Mouse (Mus musculus) heart, embryonic 11.5 days (tissue): ENCODE results near the gene Apba2. TPM values are rescaled to one million over a fixed set of nuclear protein-coding genes. Genes with fewer than 3 reads are reported as not detected.

ENCODE experiments used
- ATAC-seq: fragments of 200-750 bp; cut with Nextera tagmentation; replicated peaks from 2 replicates; pipeline ENCODE4 v1.8.0; 2017; ENCODE audit warnings: moderate library complexity; ENCODE audit not compliant: insufficient number of reproducible peaks, low FRiP score, low TSS enrichment
- H3K27ac ChIP-seq: fragments of 300-500 bp; sonication (generic); 2 replicates; pipeline ENCODE4 v1.5.1; 2014; ENCODE audit warnings: mild to moderate bottlenecking, low read depth, low read length
- H3K27me3 ChIP-seq: fragments of 300-500 bp; sonication (generic); 2 replicates; pipeline ENCODE4 v1.6.1; 2014; ENCODE audit warnings: mild to moderate bottlenecking, low read length, mixed read lengths; ENCODE audit not compliant: control insufficient read depth, insufficient read depth
- H3K36me3 ChIP-seq: fragments of 300-500 bp; sonication (generic); 2 replicates; pipeline ENCODE4 v1.6.1; 2014; ENCODE audit warnings: mild to moderate bottlenecking, low read length, moderate library complexity, mixed read lengths; ENCODE audit not compliant: control insufficient read depth, insufficient read depth
- H3K4me1 ChIP-seq: fragments of 300-500 bp; sonication (generic); 2 replicates; pipeline ENCODE4 v1.6.1; 2014; ENCODE audit warnings: low read length; ENCODE audit not compliant: control insufficient read depth, insufficient read depth
- H3K4me2 ChIP-seq: fragments of 300-500 bp; sonication (generic); 2 replicates; pipeline ENCODE4 v1.6.1; 2014; ENCODE audit warnings: mild to moderate bottlenecking, moderate library complexity
- H3K4me3 ChIP-seq: fragments of 300-500 bp; sonication (generic); 2 replicates; pipeline ENCODE4 v1.5.1; 2014; ENCODE audit warnings: low read depth, low read length
- H3K9ac ChIP-seq: fragments of 300-500 bp; sonication (generic); 2 replicates; pipeline ENCODE4 v1.6.1; 2014; ENCODE audit warnings: mild to moderate bottlenecking, low read depth, low read length, moderate library complexity
- H3K9me3 ChIP-seq: fragments of 300-500 bp; sonication (generic); replicated peaks from 2 replicates; pipeline ENCODE4 v1.6.1; 2016; ENCODE audit warnings: low read length; ENCODE audit not compliant: control insufficient read depth
- WGBS: fragments of 180-500 bp; shearing (Covaris S2); extraction: QIAGEN DNeasy Blood & Tissue Kit; methylation state at CpG from one replicate; pipeline ENCODE4 v1.1.7; 2014; ENCODE audit not compliant: insufficient replicate concordance; 5-methylcytosine and 5-hydroxymethylcytosine counted together
- polyA plus RNA-seq: library from polyadenylated mRNA; unstranded; fragments of >200 nt; fragmentation: Nextera tagmentation; extraction: Ambion mirVana; gene quantifications from 2 replicates; pipeline ENCODE4 v1.2.1, GENCODE M21; 2014

Apba2 gene
- polyA plus RNA-seq, 1 experiment from 2014 or later, result 1.3 TPM

GRCm38 (mm10) chr7:64588636-64589389 is 87.3 kb downstream of the Apba2 start:
- 70% methylated on average over 11 of the region's 11 CpGs for WGBS
- no peaks in the 10 kb centered on the region for H3K9me3 ChIP-seq
- H3K9ac ChIP-seq, result no peak overlapping the region
- no peaks in the 10 kb centered on the region for H3K27me3 ChIP-seq
- H3K27ac ChIP-seq, result no peak overlapping the region
- H3K4me2 ChIP-seq, result no peak overlapping the region
- no peak for ATAC-seq
- H3K36me3 ChIP-seq, result no peaks in the 10 kb centered on the region
- no peaks in the 10 kb centered on the region for H3K4me1 ChIP-seq
- H3K4me3 ChIP-seq, result no peak overlapping the region

- WGBS, result 62% methylated on average over 6 of the region's 6 CpGs
- Histone ChIP-seq H3K4me1 (no peaks in the 10 kb centered on the region), H3K27ac (no peak overlapping the region), H3K27me3 (no peaks in the 10 kb centered on the region), H3K4me2 (no peak overlapping the region), H3K9me3 (no peaks in the 10 kb centered on the region), H3K9ac (no peak overlapping the region), H3K36me3 (no peaks in the 10 kb centered on the region), H3K4me3 (no peak overlapping the region)
- no peak for ATAC-seq
Measured at GRCm38 (mm10) chr7:64595256-64595655, 93.8 kb downstream of the Apba2 start.

GRCm38 (mm10) chr7:64596652-64597051 is 95.1 kb downstream of the Apba2 start:
- Histone ChIP-seq H3K9me3 (no peaks in the 10 kb centered on the region), H3K4me2 (no peak overlapping the region), H3K4me3 (no peak overlapping the region), H3K27me3 (no peaks in the 10 kb centered on the region), H3K36me3 (no peaks in the 10 kb centered on the region), H3K27ac (no peak overlapping the region), H3K9ac (no peak overlapping the region), H3K4me1 (no peaks in the 10 kb centered on the region)
- 70% methylated on average over 9 of the region's 9 CpGs for WGBS
- no peak for ATAC-seq

GRCm38 (mm10) chr7:64609866-64610265 is 108.4 kb downstream of the Apba2 start:
- H3K4me1 ChIP-seq, result no peaks in the 10 kb centered on the region
- no peaks in the 10 kb centered on the region for H3K9me3 ChIP-seq
- no peaks in the 10 kb centered on the region for H3K36me3 ChIP-seq
- no peak overlapping the region for H3K27ac ChIP-seq
- no peak overlapping the region for H3K4me3 ChIP-seq
- 78% methylated on average over 3 of the region's 3 CpGs for WGBS
- H3K4me2 ChIP-seq, result no peak overlapping the region
- H3K9ac ChIP-seq, result no peak overlapping the region
- no peak for ATAC-seq
- H3K27me3 ChIP-seq, result no peaks in the 10 kb centered on the region

- H3K4me1 ChIP-seq, result no peaks in the 10 kb centered on the region
- H3K9me3 ChIP-seq, result no peaks in the 10 kb centered on the region
- H3K4me2 ChIP-seq, result no peak overlapping the region
- no peak for ATAC-seq
- no peak overlapping the region for H3K27ac ChIP-seq
- no peaks in the 10 kb centered on the region for H3K36me3 ChIP-seq
- no peak overlapping the region for H3K9ac ChIP-seq
- H3K27me3 ChIP-seq, result no peaks in the 10 kb centered on the region
- WGBS, result 61% methylated on average over 4 of the region's 4 CpGs
- H3K4me3 ChIP-seq, result no peak overlapping the region
Measured at GRCm38 (mm10) chr7:64610875-64611274, 109.4 kb downstream of the Apba2 start.

- Histone ChIP-seq H3K27ac (no peak overlapping the region), H3K9me3 (no peaks in the 10 kb centered on the region), H3K27me3 (no peaks in the 10 kb centered on the region), H3K36me3 (no peaks in the 10 kb centered on the region), H3K9ac (no peak overlapping the region), H3K4me1 (no peaks in the 10 kb centered on the region), H3K4me3 (no peak overlapping the region), H3K4me2 (no peak overlapping the region)
- ATAC-seq, result no peak
- 87% methylated on average over 4 of the region's 4 CpGs for WGBS
Measured at GRCm38 (mm10) chr7:64619261-64619660, 117.8 kb downstream of the Apba2 start.

- Histone ChIP-seq H3K9ac (no peak overlapping the region), H3K9me3 (no peaks in the 10 kb centered on the region), H3K27me3 (no peaks in the 10 kb centered on the region), H3K36me3 (no peaks in the 10 kb centered on the region), H3K4me1 (0 out of 2 replicates have a peak, but pooled peaks cover under 1% of the 10 kb centered on the region), H3K27ac (no peak overlapping the region), H3K4me2 (no peak overlapping the region), H3K4me3 (no peak overlapping the region)
- ATAC-seq, result no peak
- WGBS, result 73% methylated on average over 8 of the region's 8 CpGs
Measured at GRCm38 (mm10) chr7:64626494-64626893, 125.0 kb downstream of the Apba2 start.

GRCm38 (mm10) chr7:64627972-64628655 is 126.6 kb downstream of the Apba2 start:
- no peak for ATAC-seq
- no peaks in the 10 kb centered on the region for H3K27me3 ChIP-seq
- no peak overlapping the region for H3K9ac ChIP-seq
- no peaks in the 10 kb centered on the region for H3K9me3 ChIP-seq
- no peak overlapping the region for H3K4me3 ChIP-seq
- no peaks in the 10 kb centered on the region for H3K36me3 ChIP-seq
- H3K4me1 ChIP-seq, result 0 out of 2 replicates have a peak, but pooled peaks cover 5% of the 10 kb centered on the region
- no peak overlapping the region for H3K4me2 ChIP-seq
- H3K27ac ChIP-seq, result no peak overlapping the region
- 62% methylated on average over 8 of the region's 8 CpGs for WGBS
